Mouse (Mus musculus) E14TG2a.4 (cell line): ENCODE measurements around the gene Gnmt.

Source experiments
- H3K27me3 ChIP-seq: 2 replicates; pipeline ENCODE4 v1.6.1; 2014; ENCODE audit warnings: low read length, control low read depth; ENCODE audit not compliant: insufficient read depth
- H3K36me3 ChIP-seq: 2 replicates; pipeline ENCODE4 v1.6.1; 2014; ENCODE audit warnings: low read length, control low read depth; ENCODE audit not compliant: insufficient read depth
- H3K4me1 ChIP-seq: replicated peaks from 2 replicates; pipeline ENCODE4 v1.6.1; 2014; ENCODE audit warnings: low read depth, low read length, control low read depth
- H3K4me3 ChIP-seq: replicated peaks from 2 replicates; pipeline ENCODE4 v1.5.1; 2014; ENCODE audit warnings: mild to moderate bottlenecking, low read length
- H3K9me3 ChIP-seq: 2 replicates; pipeline ENCODE4 v1.6.1; 2014; ENCODE audit warnings: low read length, control low read depth
- CTCF ChIP-seq: conservative IDR thresholded peaks from 2 replicates; pipeline ENCODE4 v1.5.1; 2014; ENCODE audit warnings: low read length
- NANOG ChIP-seq: IDR thresholded peaks from 2 replicates; pipeline ENCODE4 v1.6.1; 2014; ENCODE audit warnings: borderline replicate concordance, low read length, mixed read lengths
- POU5F1 ChIP-seq: IDR thresholded peaks from 2 replicates; pipeline ENCODE4 v1.6.1; 2014; ENCODE audit warnings: low read length, borderline replicate concordance

Gnmt gene

GRCm38 (mm10) chr17:46750580-46750979 lies 21.6 kb upstream of the Gnmt start:
- H3K27me3 ChIP-seq = no peaks in the 10 kb centered on the region
- peak overlapping the region; percentile 91 for H3K4me3 ChIP-seq
- no peaks in the 10 kb centered on the region for H3K9me3 ChIP-seq

GRCm38 (mm10) chr17:46749282-46749681 lies 20.3 kb upstream of the Gnmt start:
- no peaks in the 10 kb centered on the region for H3K9me3 ChIP-seq
- H3K4me3 ChIP-seq = no peak overlapping the region
- peaks cover 53% of the 10 kb centered on the region for H3K4me1 ChIP-seq
- no peak for TF ChIP-seq CTCF
- TF ChIP-seq NANOG = no peak
- no peak for TF ChIP-seq POU5F1
- peaks cover 52% of the 10 kb centered on the region for H3K36me3 ChIP-seq
- H3K27me3 ChIP-seq = no peaks in the 10 kb centered on the region

More at GRCm38 (mm10) chr17:46750580-46750979, 21.6 kb upstream of the Gnmt start:
- no peak for TF ChIP-seq CTCF
- no peak for TF ChIP-seq NANOG
- no peak for TF ChIP-seq POU5F1
- Histone ChIP-seq H3K4me1 (peaks cover 46% of the 10 kb centered on the region), H3K36me3 (peaks cover 43% of the 10 kb centered on the region)

- Histone ChIP-seq H3K27me3 (no peaks in the 10 kb centered on the region), H3K4me3 (no peak overlapping the region), H3K4me1 (peaks cover 62% of the 10 kb centered on the region), H3K9me3 (no peaks in the 10 kb centered on the region), H3K36me3 (peaks cover 67% of the 10 kb centered on the region)
- TF ChIP-seq NANOG (no peak), POU5F1 (no peak), CTCF (no peak)
Observed at GRCm38 (mm10) chr17:46747806-46748205, 18.8 kb upstream of the Gnmt start.

GRCm38 (mm10) chr17:46747234-46747633 lies 18.3 kb upstream of the Gnmt start:
- H3K4me1 ChIP-seq = peaks cover 62% of the 10 kb centered on the region
- no peak for TF ChIP-seq NANOG
- TF ChIP-seq POU5F1 = no peak
- no peak for TF ChIP-seq CTCF
- H3K4me3 ChIP-seq = no peak overlapping the region
- no peaks in the 10 kb centered on the region for H3K27me3 ChIP-seq
- H3K36me3 ChIP-seq = peaks cover 72% of the 10 kb centered on the region
- no peaks in the 10 kb centered on the region for H3K9me3 ChIP-seq

GRCm38 (mm10) chr17:46745506-46745905 lies 16.5 kb upstream of the Gnmt start:
- TF ChIP-seq CTCF = no peak
- TF ChIP-seq NANOG = no peak
- Histone ChIP-seq H3K4me3 (no peak overlapping the region), H3K4me1 (peaks cover 51% of the 10 kb centered on the region), H3K36me3 (peaks cover 83% of the 10 kb centered on the region), H3K27me3 (no peaks in the 10 kb centered on the region), H3K9me3 (no peaks in the 10 kb centered on the region)

GRCm38 (mm10) chr17:46742986-46743385 lies 14.0 kb upstream of the Gnmt start:
- H3K27me3 ChIP-seq = no peaks in the 10 kb centered on the region
- peaks cover 37% of the 10 kb centered on the region for H3K4me1 ChIP-seq

GRCm38 (mm10) chr17:46741305-46741704 lies 12.3 kb upstream of the Gnmt start:
- Histone ChIP-seq H3K4me1 (peaks cover 35% of the 10 kb centered on the region), H3K9me3 (no peaks in the 10 kb centered on the region), H3K4me3 (no peak overlapping the region), H3K36me3 (peaks cover 62% of the 10 kb centered on the region), H3K27me3 (no peaks in the 10 kb centered on the region)
- TF ChIP-seq POU5F1 = no peak
- no peak for TF ChIP-seq CTCF
- TF ChIP-seq NANOG = no peak

More at GRCm38 (mm10) chr17:46742986-46743385, 14.0 kb upstream of the Gnmt start:
- Histone ChIP-seq H3K4me3 (no peak overlapping the region), H3K36me3 (peaks cover 65% of the 10 kb centered on the region), H3K9me3 (no peaks in the 10 kb centered on the region)
- TF ChIP-seq CTCF (no peak), POU5F1 (no peak), NANOG (no peak)

- no peaks in the 10 kb centered on the region for H3K9me3 ChIP-seq
- H3K36me3 ChIP-seq = peaks cover 39% of the 10 kb centered on the region
- no peaks in the 10 kb centered on the region for H3K27me3 ChIP-seq
- peaks cover 21% of the 10 kb centered on the region for H3K4me1 ChIP-seq
- no peak for TF ChIP-seq NANOG
- peak; percentile 91 for TF ChIP-seq CTCF
- no peak overlapping the region; the same call in 1 of the 2 replicates for H3K4me3 ChIP-seq
Observed at GRCm38 (mm10) chr17:46736160-46736559, 7.2 kb upstream of the Gnmt start.

GRCm38 (mm10) chr17:46735287-46735686 lies 6.3 kb upstream of the Gnmt start:
- peaks cover 37% of the 10 kb centered on the region for H3K36me3 ChIP-seq
- H3K9me3 ChIP-seq = no peaks in the 10 kb centered on the region
- 0 out of 2 replicates have a peak, but pooled peaks cover 4% of the 10 kb centered on the region for H3K27me3 ChIP-seq
- H3K4me1 ChIP-seq = peaks cover 21% of the 10 kb centered on the region
- H3K4me3 ChIP-seq = no peak overlapping the region
- TF ChIP-seq NANOG (no peak), CTCF (no peak), POU5F1 (no peak)
